20 mouse cellular contexts compared by ENCODE assay signal in genomic region chr5:3376167-3376566, GRCm38 (mm10). TPM values are rescaled to one million over a fixed set of nuclear protein-coding genes. Genes with fewer than 3 reads are reported as not detected.
DNase-seq lines count a peak whose midpoint lies in the region; ATAC-seq and TF ChIP-seq lines count a peak whose summit lies in the region.
"Had no signal": no experiment of that assay in that cellular context is flagged by ENCODE, and none has a peak within 500 bp of the region (broad histone marks: within the 10 kb centered on the region; RNA-seq: fewer than 3 reads in every experiment).

No protein-coding gene starts in this region.

- no peaks in the 10 kb centered on the region for H3K36me3 ChIP-seq in heart, postnatal 0 days (replicated peaks; ENCODE audit: control insufficient read depth, insufficient read depth, low read length)
- H3K36me3 ChIP-seq in kidney, adult 2 months (ENCODE audit: control insufficient read depth, insufficient read depth, low read length) = no peaks in the 10 kb centered on the region
- no peaks in the 10 kb centered on the region for H3K36me3 ChIP-seq in liver, postnatal 0 days (replicated peaks; ENCODE audit: insufficient read depth, low read length)
- 0 out of 2 replicates have a peak, but pooled peaks cover 6% of the 10 kb centered on the region for H3K36me3 ChIP-seq in limb, embryonic 10.5 days
- H3K36me3 ChIP-seq: heart, embryonic 12.5 days; hindbrain, embryonic 12.5 days had no signal

- no peak overlapping the region for H3K9ac ChIP-seq in heart, postnatal 0 days (replicated peaks; ENCODE audit: low read depth, low read length)
- H3K9ac ChIP-seq in liver, postnatal 0 days (replicated peaks) = no peak overlapping the region
- H3K9ac ChIP-seq: forebrain, embryonic 13.5 days; forebrain, postnatal 0 days; heart, embryonic 12.5 days; hindbrain, embryonic 12.5 days had no signal

- no peaks in the 10 kb centered on the region for H3K27me3 ChIP-seq in heart, postnatal 0 days (ENCODE audit: control insufficient read depth, insufficient read depth, low read length)
- no peaks in the 10 kb centered on the region for H3K27me3 ChIP-seq in kidney, adult 2 months (replicated peaks; ENCODE audit: control insufficient read depth, insufficient read depth, low read length)
- no peaks in the 10 kb centered on the region for H3K27me3 ChIP-seq in liver, postnatal 0 days (ENCODE audit: insufficient read depth, low read length)
- no peaks in the 10 kb centered on the region for H3K27me3 ChIP-seq in limb, embryonic 10.5 days (ENCODE audit: low read depth, poor library complexity, severe bottlenecking)
- H3K27me3 ChIP-seq: forebrain, embryonic 13.5 days; heart, embryonic 12.5 days; hindbrain, embryonic 12.5 days; Patski had no signal

- no peak overlapping the region for H3K4me2 ChIP-seq in heart, postnatal 0 days (ENCODE audit: low read depth, low read length)
- H3K4me2 ChIP-seq in liver, postnatal 0 days (ENCODE audit: low read depth, low read length) = no peak overlapping the region
- H3K4me2 ChIP-seq: forebrain, embryonic 13.5 days; heart, embryonic 12.5 days; hindbrain, embryonic 12.5 days had no signal

- H3K9me3 ChIP-seq in heart, postnatal 0 days (replicated peaks; ENCODE audit: control insufficient read depth, low read length) = no peaks in the 10 kb centered on the region
- no peaks in the 10 kb centered on the region for H3K9me3 ChIP-seq in liver, postnatal 0 days (ENCODE audit: low read length)
- H3K9me3 ChIP-seq in limb, embryonic 10.5 days (replicated peaks) = no peaks in the 10 kb centered on the region
- H3K9me3 ChIP-seq: forebrain, embryonic 13.5 days; heart, embryonic 12.5 days; hindbrain, embryonic 12.5 days had no signal

- no peak overlapping the region for H3K27ac ChIP-seq in heart, postnatal 0 days (ENCODE audit: low read depth)
- no peak overlapping the region for H3K27ac ChIP-seq in kidney, adult 2 months (ENCODE audit: insufficient read depth, low read depth, low read length)
- 0 out of 2 replicates have a peak overlapping the region, but pooled peaks have one; percentile 19 for H3K27ac ChIP-seq in liver, postnatal 0 days (ENCODE audit: low read depth)
- H3K27ac ChIP-seq in limb, embryonic 10.5 days = no peak overlapping the region
- H3K27ac ChIP-seq: forebrain, embryonic 13.5 days; hindbrain, embryonic 12.5 days had no signal

- DNase-seq in heart, postnatal 0 days (ENCODE audit: low spot score) = peak; percentile 4
- no peak for DNase-seq in heart, postnatal 4 days
- DNase-seq in kidney, adult 2 months = peak; percentile 75
- DNase-seq in kidney, postnatal 10 days = no peak
- no peak for DNase-seq in liver, postnatal 0 days
- DNase-seq in liver = no peak
- peak; percentile 10 for DNase-seq in limb, embryonic 10.5 days (ENCODE audit: low spot score)
- DNase-seq in gastrocnemius, postnatal 25 days = no peak
- DNase-seq: adrenal gland, postnatal 14 days; cerebellum, adult 11-12 months; cerebellum, adult 9-10 months; cerebellum, postnatal 25 days; forebrain, postnatal 0 days; heart, postnatal 36 days had no signal

- H3K4me3 ChIP-seq in heart, postnatal 0 days (ENCODE audit: low read depth, low read length) = no peak overlapping the region
- H3K4me3 ChIP-seq in kidney, adult 2 months (ENCODE audit: insufficient read depth, low read depth, low read length) = no peak overlapping the region
- no peak overlapping the region for H3K4me3 ChIP-seq in liver, postnatal 0 days (ENCODE audit: low read depth, low read length)
- no peak overlapping the region for H3K4me3 ChIP-seq in limb, embryonic 10.5 days
- H3K4me3 ChIP-seq: forebrain, embryonic 13.5 days; heart, embryonic 12.5 days; hindbrain, embryonic 12.5 days had no signal

- no peak for ATAC-seq in heart, postnatal 0 days (ENCODE audit: insufficient read depth, low read depth)
- ATAC-seq in liver, postnatal 0 days = peak; percentile 30; the same call in 1 of the 2 replicates
- ATAC-seq: activated CD4-positive, CD25-positive, alpha-beta regulatory T cell, adult 4 months; forebrain, embryonic 13.5 days; forebrain, postnatal 0 days; hindbrain, embryonic 16.5 days; Patski had no signal

- TF ChIP-seq POLR2A in kidney, adult 2 months (IDR thresholded peaks at IDR 0.05; ENCODE audit: low read depth, low read length) = no peak

- TF ChIP-seq CTCF in heart, postnatal 0 days (IDR thresholded peaks at IDR 0.05; ENCODE audit: low read depth) = no peak
- no peak for TF ChIP-seq CTCF in kidney, adult 2 months (conservative IDR thresholded peaks at IDR 0.05; ENCODE audit: insufficient read depth, insufficient read length, low read depth, low read length)
- no peak for TF ChIP-seq CTCF in liver, postnatal 0 days (IDR thresholded peaks at IDR 0.05; ENCODE audit: low read depth)

- no peak for TF ChIP-seq EP300 in heart, postnatal 0 days (IDR thresholded peaks at IDR 0.05; ENCODE audit: low read depth)
- TF ChIP-seq EP300 in liver, postnatal 0 days (IDR thresholded peaks at IDR 0.05; ENCODE audit: low read depth) = no peak

- 95% methylated on average over 2 of the region's 2 CpGs for WGBS in heart, postnatal 0 days
- WGBS in kidney, adult 2 months = 66% methylated on average over 2 of the region's 2 CpGs
- WGBS in liver, postnatal 0 days (ENCODE audit: insufficient replicate concordance) = 66% methylated on average over 2 of the region's 2 CpGs
- WGBS in limb, embryonic 10.5 days = 92% methylated on average over 2 of the region's 2 CpGs

- peaks cover 27% of the 10 kb centered on the region for H3K4me1 ChIP-seq in heart, postnatal 0 days (ENCODE audit: control insufficient read depth, insufficient read depth)
- peaks cover 15% of the 10 kb centered on the region; the same call in 1 of the 2 replicates for H3K4me1 ChIP-seq in kidney, adult 2 months (ENCODE audit: control insufficient read depth, insufficient read depth, low read length)
- H3K4me1 ChIP-seq in liver, postnatal 0 days (ENCODE audit: insufficient read depth) = peaks cover 18% of the 10 kb centered on the region
- H3K4me1 ChIP-seq in limb, embryonic 10.5 days = peaks cover 5% of the 10 kb centered on the region; the same call in 1 of the 2 replicates
- H3K4me1 ChIP-seq: hindbrain, embryonic 12.5 days had no signal

RNA-seq across cellular contexts. Expression of gene Cdk6, which starts 34.9 kb away (rescaled TPM):
- 43.0 and 55.2 TPM in 2 replicates for total RNA-seq in heart, postnatal 0 days (2014; rRNA removed; ENCODE audit: low replicate concordance)
- 17.7 and 19.2 TPM in 2 replicates for polyA plus RNA-seq in heart, postnatal 0 days (2015; fragmentation: Nextera tagmentation; extraction: Ambion mirVana)
- 10 to 100 TPM; 45.6 to 47.5 TPM for total RNA-seq in heart, postnatal 4 days (2021)
- 6.0 and 7.8 TPM in 2 replicates for polyA plus RNA-seq in kidney, adult 2 months (2012; rRNA removed)
- polyA plus RNA-seq in liver, postnatal 0 days (2015; fragmentation: Nextera tagmentation; extraction: Ambion mirVana) = 17.1 and 17.3 TPM in 2 replicates
- 34.0 and 38.6 TPM in 2 replicates for polyA plus RNA-seq in limb, embryonic 10.5 days (2016; fragmentation: Nextera tagmentation; extraction: Ambion mirVana)
- total RNA-seq in gastrocnemius, postnatal 25 days (2021) = 1 to 10 TPM; 2.8 to 3.5 TPM

Comparison
In these comparisons a context has a peak if more than half of its experiments do, and no peak if none do; other contexts are left out.
1. DNase-seq: peak in heart, postnatal 0 days (single experiment), kidney, adult 2 months (single experiment) and limb, embryonic 10.5 days (single experiment); none in heart, postnatal 4 days (single experiment), kidney, postnatal 10 days (single experiment), liver, postnatal 0 days (single experiment), liver (single experiment) and gastrocnemius, postnatal 25 days (single experiment).